Mouse (Mus musculus) megakaryocyte, adult 5-6 weeks (primary cell): ENCODE measurements at regions not wholly inside any gene's neighbourhood (a gene's known extent, or its start where the extent isn't known, plus 50 kb on each side); places are given as distances from the start of the nearest gene placed in this dataset.

Source experiments
- ATAC-seq: 2 replicates; pipeline ENCODE4 v1.8.0; 2016; ENCODE audit warnings: mild to moderate bottlenecking, inconsistent platforms; ENCODE audit not compliant: poor library complexity, severe bottlenecking

- ATAC-seq, result no peak
Measured at GRCm38 (mm10) chr13:97617511-97618189, 142.8 kb downstream of the Gm10260 start.

- no peak for ATAC-seq
Measured at GRCm38 (mm10) chr13:97616919-97617318, 143.5 kb downstream of the Gm10260 start.

- ATAC-seq, result peak; percentile 92
Measured at GRCm38 (mm10) chr13:97607221-97607723, 153.2 kb downstream of the Gm10260 start.

- ATAC-seq, result no peak
Measured at GRCm38 (mm10) chr13:97604451-97604850, 156.0 kb downstream of the Gm10260 start.

GRCm38 (mm10) chr13:97601135-97601730 is 159.2 kb downstream of the Gm10260 start:
- ATAC-seq, result no peak

- ATAC-seq, result no peak
Measured at GRCm38 (mm10) chr13:97600136-97600535, 160.3 kb downstream of the Gm10260 start.

GRCm38 (mm10) chr13:97598507-97599431 is 161.7 kb downstream of the Gm10260 start:
- ATAC-seq, result no peak

GRCm38 (mm10) chr13:97594851-97595250 is 165.6 kb downstream of the Gm10260 start:
- ATAC-seq, result no peak

- ATAC-seq, result no peak
Measured at GRCm38 (mm10) chr13:97589626-97590025, 170.8 kb downstream of the Gm10260 start.

GRCm38 (mm10) chr13:97588085-97588484 is 172.3 kb downstream of the Gm10260 start:
- no peak for ATAC-seq

GRCm38 (mm10) chr13:97587088-97587487 is 173.3 kb downstream of the Gm10260 start:
- peak; percentile 63 for ATAC-seq

GRCm38 (mm10) chr13:97584045-97584444 is 176.4 kb downstream of the Gm10260 start:
- ATAC-seq, result peak; percentile 83

- no peak for ATAC-seq
Measured at GRCm38 (mm10) chr13:97581380-97581779, 179.1 kb downstream of the Gm10260 start.

GRCm38 (mm10) chr13:97580241-97580874 is 180.1 kb downstream of the Gm10260 start:
- no peak for ATAC-seq

GRCm38 (mm10) chr13:97578595-97578994 is 181.8 kb downstream of the Gm10260 start:
- ATAC-seq, result peak; percentile 84

- ATAC-seq, result no peak
Measured at GRCm38 (mm10) chr13:97577081-97577785, 183.2 kb downstream of the Gm10260 start.

GRCm38 (mm10) chr13:97573601-97574000 is 186.8 kb downstream of the Gm10260 start:
- ATAC-seq, result no peak

- ATAC-seq, result no peak
Measured at GRCm38 (mm10) chr13:97572352-97572751, 188.1 kb downstream of the Gm10260 start.

GRCm38 (mm10) chr13:97570009-97570408 is 190.4 kb downstream of the Gm10260 start:
- peak; percentile 23; the same call in 1 of the 2 replicates for ATAC-seq

GRCm38 (mm10) chr13:97567632-97568031 is 192.8 kb downstream of the Gm10260 start:
- ATAC-seq, result peak; percentile 93
